Mouse (Mus musculus): Measurements from ENCODE around the gene Oxsm.

GRCm38 (mm10) chr14:16244370-16244769 lies 5.2 kb downstream of the Oxsm start:
- TF ChIP-seq CTCF (IDR thresholded peaks at IDR 0.05; ENCODE audit: low read depth, low read length) (no peak), POLR2A (IDR thresholded peaks at IDR 0.05; ENCODE audit: borderline replicate concordance, low read depth, low read length) (no peak)

All from bone marrow macrophage, adult 2 months (primary cell).